Mouse (Mus musculus): ENCODE results near the gene Socs1.

Socs1 gene

DNA sequence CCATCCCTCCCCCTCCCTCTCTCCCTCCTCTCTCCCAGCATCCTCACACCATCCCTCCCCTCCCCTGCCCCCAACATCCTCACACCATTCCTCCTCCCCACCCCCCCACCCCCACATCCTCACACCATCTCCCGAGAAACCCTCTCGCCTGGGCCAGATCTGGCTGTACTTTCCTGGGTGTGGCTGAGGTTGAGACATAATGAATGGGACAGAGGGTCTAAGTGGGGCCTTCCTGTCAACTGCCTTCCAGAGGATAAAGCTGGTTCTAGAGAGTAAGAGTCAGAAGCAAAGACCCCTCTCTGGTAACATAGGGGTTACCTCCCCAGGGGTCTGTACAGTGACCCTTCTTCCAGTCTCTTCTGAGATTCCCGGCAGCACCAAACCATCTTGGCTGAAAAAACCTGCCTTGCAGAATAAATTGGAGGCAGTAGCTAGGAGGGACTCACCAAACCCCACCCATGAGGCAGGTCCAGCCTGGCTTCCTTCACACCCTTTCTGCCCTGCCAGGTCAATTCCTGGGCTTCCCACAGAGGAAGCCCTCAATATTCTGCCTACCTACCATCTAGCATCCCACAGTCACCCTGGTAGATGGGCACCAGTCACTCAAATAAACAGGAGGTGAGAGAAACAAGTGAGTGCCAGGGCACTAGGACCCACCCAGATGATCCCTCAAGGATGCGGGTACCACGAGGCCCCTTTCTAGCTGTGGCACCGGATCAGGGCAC, 21.6 kb downstream of the Socs1 start:
- no peak for DNase-seq (ENCODE audit: low spot score)

DNA sequence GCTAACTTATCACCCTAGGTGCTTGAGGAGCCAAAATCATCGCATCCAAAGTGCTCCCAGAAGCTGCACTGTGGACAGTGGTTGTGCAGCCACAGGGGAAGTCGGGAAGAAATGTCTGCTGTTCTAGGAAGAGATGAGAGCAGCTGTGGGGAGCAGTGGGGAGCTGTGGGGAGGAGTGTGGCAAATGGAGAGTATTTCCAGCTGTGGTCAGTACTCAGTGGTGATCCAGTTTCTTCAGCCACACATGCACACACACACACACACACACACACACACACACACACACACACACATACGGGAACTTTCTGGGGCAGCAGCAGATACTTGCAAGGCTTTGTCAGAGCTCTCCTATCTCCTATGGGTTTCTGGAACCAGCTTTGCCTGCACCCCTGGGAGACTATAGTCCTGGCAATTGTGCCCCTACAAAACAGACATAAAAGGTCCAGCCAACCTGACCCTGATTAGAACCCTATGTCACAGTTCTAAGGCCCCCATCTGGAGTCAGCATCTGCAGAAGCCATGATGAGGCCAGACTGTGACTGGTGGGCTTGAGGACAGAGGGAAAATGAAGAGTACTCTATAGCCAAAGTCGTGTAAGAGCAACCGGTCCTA, 22.7 kb downstream of the Socs1 start:
- DNase-seq (ENCODE audit: low spot score), result no peak

DNA sequence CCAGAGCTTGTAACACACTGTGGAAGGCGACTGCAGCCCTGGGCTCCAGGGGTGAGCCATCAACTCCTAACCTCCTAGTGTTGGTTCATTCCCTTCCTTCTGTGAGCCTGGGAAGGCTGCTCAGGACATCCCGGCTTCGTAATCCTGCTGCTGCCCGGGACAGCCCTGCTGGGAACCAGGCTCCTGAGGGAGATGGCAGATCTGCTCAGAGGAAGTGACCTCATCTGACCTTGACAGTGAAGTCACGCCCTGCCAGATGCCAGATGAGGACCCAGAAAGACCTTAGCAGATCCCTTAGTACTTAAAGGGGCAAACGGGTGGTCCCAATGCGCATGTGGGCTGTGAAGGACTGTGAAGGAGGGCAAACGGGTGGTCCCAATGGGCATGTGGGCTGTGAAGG, 24.2 kb downstream of the Socs1 start:
- no peak for DNase-seq (ENCODE audit: low spot score)

DNA sequence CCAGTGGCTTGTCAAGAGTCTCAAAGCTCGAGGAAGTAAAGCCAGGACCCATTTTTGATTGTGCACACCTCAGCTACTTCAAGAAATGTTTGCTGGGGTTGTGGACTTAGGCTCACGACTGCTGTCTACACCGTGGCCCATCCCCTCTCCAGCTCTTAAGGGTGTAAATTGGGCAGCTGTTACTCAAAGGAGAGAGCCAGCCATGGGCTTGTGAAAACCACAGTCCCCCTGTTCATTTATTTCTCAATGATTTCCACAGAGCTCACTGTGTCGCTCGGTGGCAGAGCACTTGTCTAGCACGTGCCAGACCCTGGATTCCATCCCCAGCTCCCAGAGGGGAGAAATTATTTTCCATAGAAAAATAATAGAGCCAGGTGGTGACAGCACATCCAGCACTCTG, 29.2 kb downstream of the Socs1 start:
- DNase-seq (ENCODE audit: low spot score), result no peak

GRCm38 (mm10) chr16:10754521-10755296, 30.6 kb downstream of the Socs1 start:
- no peak for DNase-seq (ENCODE audit: low spot score)

DNA sequence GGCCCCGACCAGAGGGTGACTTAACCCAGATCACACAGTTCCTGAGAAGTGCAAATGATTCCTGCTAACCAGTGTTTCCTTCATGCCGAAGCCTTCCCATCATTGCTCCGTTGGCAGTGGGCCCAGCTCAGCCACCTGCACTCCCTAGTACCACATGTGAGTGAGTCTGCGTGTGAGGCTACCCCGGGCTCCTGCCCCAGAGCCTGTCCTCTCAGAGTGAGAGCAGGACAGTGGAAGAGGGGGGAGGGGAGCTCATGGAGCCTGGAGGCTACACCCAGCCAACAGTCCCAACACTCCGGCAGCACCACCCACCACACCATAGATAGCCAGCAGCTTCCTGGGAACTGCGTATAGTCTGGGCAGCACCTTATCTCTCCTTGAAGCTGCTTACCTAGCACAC, 35.5 kb downstream of the Socs1 start:
- DNase-seq (ENCODE audit: low spot score), result no peak

DNA sequence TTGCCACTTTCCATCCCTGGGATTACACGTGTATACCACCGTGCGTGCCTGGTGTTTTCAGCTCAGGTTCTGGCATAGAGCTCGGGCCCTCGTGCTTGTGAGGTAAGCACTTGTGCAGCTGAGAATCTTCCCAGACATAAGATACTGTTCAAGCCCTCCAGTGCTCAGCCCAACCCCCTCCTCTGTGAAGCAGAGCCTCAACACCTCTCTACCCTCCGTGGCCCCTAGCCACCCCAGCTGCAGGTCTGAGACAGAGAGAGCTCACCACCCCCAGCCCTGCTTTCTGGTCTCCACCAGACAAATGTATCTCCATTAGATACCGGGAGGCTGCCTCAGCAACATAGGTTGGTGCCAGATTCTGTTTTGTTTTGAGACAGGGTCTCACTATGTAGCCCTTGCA, 36.1 kb downstream of the Socs1 start:
- DNase-seq (ENCODE audit: low spot score), result no peak

- no peak for DNase-seq (ENCODE audit: low spot score)
Measured at GRCm38 (mm10) chr16:10741082-10741481, 44.3 kb downstream of the Socs1 start.

DNA sequence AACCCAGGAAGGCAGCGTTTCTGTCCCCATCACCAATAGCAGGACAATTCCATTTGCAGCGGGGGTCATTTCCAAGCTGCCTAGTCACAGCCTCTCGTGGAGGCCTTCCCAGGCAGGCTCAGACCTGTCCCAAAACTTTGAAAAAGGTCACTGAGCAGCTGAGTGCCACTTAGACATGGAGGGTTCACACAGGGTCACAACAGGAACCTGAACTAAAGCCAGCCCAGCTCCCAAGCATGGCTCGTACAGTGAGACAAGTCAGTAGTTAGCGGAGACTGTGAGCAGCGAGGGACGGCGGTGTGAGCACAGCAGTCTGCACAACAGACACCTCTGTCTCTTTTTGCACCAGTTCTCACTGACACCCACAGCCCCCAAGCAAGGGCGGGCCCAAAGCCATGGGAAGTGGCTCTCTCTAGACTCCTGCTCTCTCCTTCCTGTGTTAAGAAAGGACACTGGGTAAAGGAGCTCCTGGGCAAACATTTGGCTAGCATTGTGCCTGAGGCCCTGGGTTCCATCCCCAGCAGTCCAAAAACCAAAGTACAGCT, 45.4 kb downstream of the Socs1 start:
- no peak for DNase-seq (ENCODE audit: low spot score)

GRCm38 (mm10) chr16:10738866-10739265, 46.5 kb downstream of the Socs1 start:
- no peak for DNase-seq (ENCODE audit: low spot score)

GRCm38 (mm10) chr16:10737571-10737970, 47.8 kb downstream of the Socs1 start:
- no peak for DNase-seq (ENCODE audit: low spot score)

- no peak for DNase-seq (ENCODE audit: low spot score)
Measured at GRCm38 (mm10) chr16:10736364-10736763, 49.0 kb downstream of the Socs1 start.

DNA sequence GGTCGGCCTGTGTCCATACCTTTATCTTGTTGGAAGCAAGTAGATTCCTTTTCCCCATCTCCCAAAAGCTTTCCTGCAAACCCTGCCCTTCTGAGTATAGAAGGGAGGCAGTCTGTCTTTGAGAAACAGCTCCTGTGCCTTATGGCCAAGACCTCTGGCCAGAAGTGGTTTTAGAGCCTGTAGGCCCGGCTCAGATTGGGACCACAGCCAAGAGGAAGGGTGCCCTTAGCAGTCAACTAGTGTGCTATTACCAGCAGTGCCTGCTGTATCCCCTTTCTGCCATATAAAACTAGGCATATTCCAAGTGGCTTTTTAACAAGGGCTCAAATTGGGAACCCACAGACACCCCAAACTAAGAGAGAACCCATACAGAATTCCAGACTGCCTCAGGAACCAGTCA, 49.6 kb downstream of the Socs1 start:
- no peak for DNase-seq (ENCODE audit: low spot score)

DNA sequence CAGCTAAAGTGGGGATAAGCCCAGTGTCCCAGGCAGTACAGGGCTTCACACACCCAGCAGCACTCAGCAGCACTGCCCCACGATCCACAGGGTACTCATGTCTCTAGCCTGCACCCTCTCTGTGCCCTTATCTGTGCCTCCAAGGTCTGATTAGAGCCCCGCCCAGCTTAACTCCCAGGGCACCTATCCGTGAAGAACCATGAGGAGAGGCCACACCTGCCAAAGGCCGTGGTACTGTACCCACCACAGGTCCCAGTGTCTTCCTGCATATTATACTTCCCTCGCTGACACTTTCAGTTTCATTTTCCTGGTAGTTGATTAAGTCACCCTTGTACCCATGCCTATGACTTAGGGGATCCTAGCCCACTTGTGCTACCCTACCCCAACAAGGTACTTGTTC, 52.9 kb downstream of the Socs1 start:
- no peak for DNase-seq (ENCODE audit: low spot score)

All from ovary, postnatal 10 days (tissue).